Mouse (Mus musculus): ENCODE measurements at regions not wholly inside any gene's neighbourhood (a gene's known extent, or its start where the extent isn't known, plus 50 kb on each side); places are given as distances from the start of the nearest gene placed in this dataset.

DNA sequence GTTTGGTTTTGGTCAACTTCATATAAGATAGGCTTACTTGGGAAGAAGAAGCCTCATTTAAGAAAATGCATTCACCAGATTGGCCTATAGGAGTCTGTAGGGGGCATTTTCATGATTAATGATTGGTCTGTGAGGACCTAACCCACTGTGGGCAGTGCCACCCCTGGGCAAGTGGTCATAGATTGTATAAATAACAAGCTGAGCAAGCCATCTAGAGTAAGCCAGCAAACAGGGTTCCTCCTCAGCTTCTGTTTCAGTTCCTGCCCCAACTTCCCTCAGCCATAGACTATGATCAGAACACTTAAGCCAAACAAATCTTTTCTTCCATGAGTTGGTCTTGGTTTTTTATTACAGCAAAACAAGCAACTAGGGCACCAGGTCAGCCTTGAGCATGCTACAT lies 220.2 kb upstream of the Marcks start:
- H3K27me3 ChIP-seq (ENCODE audit: low read depth, poor library complexity, severe bottlenecking): no peaks in the 10 kb centered on the region
- peaks cover 15% of the 10 kb centered on the region for H3K4me1 ChIP-seq
- H3K4me3 ChIP-seq: no peak overlapping the region
- DNase-seq (ENCODE audit: low spot score): no peak
- no peaks in the 10 kb centered on the region for H3K9me3 ChIP-seq (replicated peaks)
- H3K36me3 ChIP-seq: no peaks in the 10 kb centered on the region
- H3K27ac ChIP-seq (replicated peaks): no peak overlapping the region; the same call in 1 of the 2 replicates

DNA sequence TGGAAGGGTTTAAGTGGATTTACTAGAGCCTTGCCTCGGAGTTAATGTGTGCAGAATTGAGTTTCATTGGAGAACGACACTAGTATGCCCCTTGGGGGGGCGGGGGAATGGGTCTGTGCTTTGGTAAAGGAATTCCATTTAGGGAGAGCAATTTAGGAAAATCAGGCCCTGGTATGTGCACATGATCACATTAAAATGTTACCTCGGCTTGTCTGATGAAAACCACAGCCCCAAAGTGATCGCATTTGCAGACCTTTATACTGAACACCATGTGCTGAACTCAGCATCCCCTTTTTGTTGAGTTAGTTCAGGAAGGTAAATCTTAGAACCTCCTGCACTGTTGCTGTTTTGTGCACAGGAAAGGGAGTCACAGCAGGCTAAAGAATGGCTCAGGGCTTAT lies 219.6 kb upstream of the Marcks start:
- 77% methylated on average over 5 of the region's 5 CpGs for WGBS
- Histone ChIP-seq H3K27me3 (ENCODE audit: low read depth, poor library complexity, severe bottlenecking) (no peaks in the 10 kb centered on the region), H3K9me3 (replicated peaks) (no peaks in the 10 kb centered on the region), H3K4me3 (no peak overlapping the region), H3K27ac (replicated peaks) (no peak overlapping the region; the same call in 1 of the 2 replicates), H3K4me1 (peaks cover 15% of the 10 kb centered on the region), H3K36me3 (no peaks in the 10 kb centered on the region)
- no peak for DNase-seq (ENCODE audit: low spot score)

DNA sequence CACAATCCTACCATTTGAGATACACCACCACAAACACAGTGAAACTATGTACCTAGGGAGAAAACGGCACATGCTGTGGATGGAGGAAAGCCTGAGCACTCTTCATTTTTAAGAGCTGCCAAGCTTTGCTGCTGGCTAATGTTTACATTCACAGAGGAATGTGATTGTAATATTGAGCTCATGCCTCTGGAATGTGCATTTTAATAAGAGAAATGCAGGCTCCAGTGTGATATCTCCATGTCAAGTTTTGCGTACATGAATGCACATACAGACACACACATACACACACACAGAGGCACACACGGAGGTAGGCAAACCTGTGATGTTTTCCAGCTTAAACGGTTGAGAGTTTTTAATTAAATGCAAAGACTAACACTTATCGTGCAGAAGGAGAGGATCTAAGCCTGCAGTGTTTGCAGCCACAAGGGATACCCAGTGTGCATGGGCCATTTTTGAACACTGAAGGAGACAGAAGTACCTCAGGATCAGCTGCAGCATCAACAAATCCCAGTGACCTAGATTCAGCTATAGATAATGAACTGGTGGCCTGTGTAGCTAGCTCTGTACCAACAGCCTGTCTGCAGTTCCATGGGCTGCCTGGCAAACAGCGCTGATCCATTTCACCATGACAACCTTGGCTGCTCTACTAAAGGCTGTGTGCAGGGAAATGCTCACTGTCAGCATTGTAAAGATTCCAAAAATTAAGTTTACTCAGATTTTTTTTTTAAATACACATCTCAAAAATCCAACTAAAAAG lies 218.8 kb upstream of the Marcks start:
- Histone ChIP-seq H3K27ac (replicated peaks) (peak overlapping the region; percentile 57; the same call in 1 of the 2 replicates), H3K4me1 (peaks cover 15% of the 10 kb centered on the region), H3K4me3 (no peak overlapping the region), H3K9me3 (replicated peaks) (no peaks in the 10 kb centered on the region), H3K27me3 (ENCODE audit: low read depth, poor library complexity, severe bottlenecking) (no peaks in the 10 kb centered on the region), H3K36me3 (no peaks in the 10 kb centered on the region)
- WGBS: 76% methylated on average over 6 of the region's 6 CpGs
- DNase-seq (ENCODE audit: low spot score): no peak

DNA sequence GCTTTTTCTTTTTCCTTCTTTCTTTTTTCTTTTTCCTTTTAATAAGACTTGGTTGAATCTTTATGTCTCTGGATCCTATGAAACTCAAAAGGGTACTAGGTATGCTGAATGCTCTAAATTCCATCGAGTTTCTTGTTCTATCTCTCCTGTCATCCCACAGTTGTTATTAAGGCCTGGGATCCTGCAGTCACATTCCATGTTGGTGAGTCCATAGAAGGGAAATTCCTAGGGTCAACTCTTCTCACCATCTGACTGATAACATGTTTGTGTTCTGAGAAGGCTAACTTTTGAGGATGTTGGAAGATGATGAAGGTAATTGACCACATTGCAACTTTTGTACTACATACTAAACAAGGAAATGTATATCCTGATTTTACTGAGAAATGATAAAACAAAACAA lies 210.5 kb upstream of the Marcks start:
- Histone ChIP-seq H3K36me3 (no peaks in the 10 kb centered on the region), H3K4me1 (peaks cover 11% of the 10 kb centered on the region), H3K27me3 (ENCODE audit: low read depth, poor library complexity, severe bottlenecking) (no peaks in the 10 kb centered on the region), H3K27ac (replicated peaks) (no peak overlapping the region), H3K4me3 (no peak overlapping the region), H3K9me3 (replicated peaks) (no peaks in the 10 kb centered on the region)
- 97% methylated on average over 1 of the region's 1 CpGs for whole genome bisulfite sequencing
- no peak for DNase-seq (ENCODE audit: low spot score)

DNA sequence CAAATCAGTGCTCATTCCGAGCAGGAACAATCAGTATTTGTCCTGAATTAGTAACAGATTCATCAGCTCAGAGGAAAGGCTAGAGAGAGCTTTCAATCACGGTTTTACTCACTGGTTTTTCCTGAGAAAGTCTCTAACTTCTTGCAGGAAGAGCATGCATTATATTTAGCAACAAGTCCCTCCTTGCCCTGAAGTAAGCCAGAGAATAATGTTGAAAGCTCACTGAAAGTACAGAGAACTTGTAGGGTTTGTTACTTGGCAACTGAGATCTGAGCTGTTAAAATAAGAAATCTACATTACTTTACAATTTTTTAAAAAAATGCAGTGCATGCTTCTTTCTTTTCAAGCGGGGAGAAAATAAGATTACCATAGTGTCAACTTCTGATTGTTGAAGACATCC lies 209.7 kb upstream of the Marcks start:
- H3K4me3 ChIP-seq: no peak overlapping the region
- H3K27me3 ChIP-seq (ENCODE audit: low read depth, poor library complexity, severe bottlenecking): no peaks in the 10 kb centered on the region
- no peaks in the 10 kb centered on the region for H3K9me3 ChIP-seq (replicated peaks)
- DNase-seq (ENCODE audit: low spot score): no peak
- 49% methylated on average over 3 of the region's 3 CpGs for WGBS
- no peaks in the 10 kb centered on the region for H3K36me3 ChIP-seq
- peak overlapping the region; percentile 61; the same call in 1 of the 2 replicates for H3K27ac ChIP-seq (replicated peaks)
- peaks cover 11% of the 10 kb centered on the region for H3K4me1 ChIP-seq

DNA sequence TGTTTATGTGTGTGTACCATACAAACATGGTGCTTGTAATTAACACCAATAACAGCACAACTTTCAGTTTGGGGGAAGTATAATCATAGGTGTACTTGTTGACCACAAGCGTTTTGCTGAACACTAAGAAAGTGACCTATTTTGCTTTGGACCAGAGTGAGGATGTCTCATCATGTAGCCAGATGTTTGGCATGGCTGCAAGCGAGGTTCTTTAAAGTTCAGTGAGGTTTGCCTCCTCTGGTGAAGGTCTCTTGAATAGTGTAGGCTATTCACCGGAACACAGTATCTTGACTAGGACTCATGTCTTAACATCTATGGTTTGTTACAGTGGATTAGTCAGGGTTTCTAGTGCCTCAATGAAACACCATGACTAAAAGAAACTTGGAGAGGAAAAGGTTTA lies 208.9 kb upstream of the Marcks start:
- DNase-seq (ENCODE audit: low spot score): no peak
- 0 out of 2 replicates have a peak overlapping the region, but pooled peaks have one; percentile 61 for H3K27ac ChIP-seq (replicated peaks)
- H3K4me1 ChIP-seq: peaks cover 11% of the 10 kb centered on the region
- H3K36me3 ChIP-seq: no peaks in the 10 kb centered on the region
- no peaks in the 10 kb centered on the region for H3K27me3 ChIP-seq (ENCODE audit: low read depth, poor library complexity, severe bottlenecking)
- no peak overlapping the region for H3K4me3 ChIP-seq
- WGBS: 90% methylated on average over 3 of the region's 3 CpGs
- no peaks in the 10 kb centered on the region for H3K9me3 ChIP-seq (replicated peaks)

DNA sequence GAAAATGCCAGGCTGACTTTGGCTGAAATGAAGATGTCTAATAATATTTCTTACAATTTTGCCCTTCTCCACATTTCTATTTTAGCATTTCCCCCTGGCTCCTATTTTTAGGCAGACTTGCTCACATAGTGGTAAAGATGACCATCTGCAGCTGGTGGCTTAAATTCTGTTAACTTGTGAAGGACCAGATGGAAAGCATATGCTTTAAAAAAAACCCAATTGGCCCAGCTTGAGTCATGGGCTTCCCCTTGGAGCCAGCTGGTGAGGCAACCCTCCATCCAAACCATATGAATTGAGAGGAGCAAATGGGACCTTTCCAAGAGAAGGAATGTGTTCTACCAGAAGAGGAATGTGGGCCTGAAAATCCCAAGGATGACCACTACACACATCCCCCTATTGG lies 204.0 kb upstream of the Marcks start:
- no peaks in the 10 kb centered on the region for H3K36me3 ChIP-seq
- H3K4me3 ChIP-seq: no peak overlapping the region
- H3K9me3 ChIP-seq (replicated peaks): no peaks in the 10 kb centered on the region
- no peak overlapping the region for H3K27ac ChIP-seq (replicated peaks)
- H3K4me1 ChIP-seq: no peaks in the 10 kb centered on the region
- no peaks in the 10 kb centered on the region for H3K27me3 ChIP-seq (ENCODE audit: low read depth, poor library complexity, severe bottlenecking)
- DNase-seq (ENCODE audit: low spot score): no peak

DNA sequence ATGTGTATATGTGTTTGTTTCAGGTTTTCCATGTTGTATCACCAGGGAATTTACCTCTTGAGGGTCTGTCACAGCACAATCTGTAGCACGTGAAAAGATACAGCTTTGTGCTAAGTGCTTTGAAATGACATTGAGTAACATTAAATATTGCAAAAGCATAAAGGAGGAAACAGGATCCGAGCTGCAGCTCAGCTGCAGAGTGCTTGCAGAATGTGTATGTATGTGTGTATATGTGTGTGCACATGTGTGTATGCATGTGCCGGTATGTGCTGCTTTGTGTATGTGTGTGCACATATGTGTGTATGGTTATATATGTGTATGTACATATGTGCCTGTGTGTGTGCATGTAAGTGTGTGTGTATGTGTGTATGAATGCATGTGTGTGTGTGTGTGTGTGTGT lies 200.9 kb upstream of the Marcks start:
- H3K36me3 ChIP-seq: no peaks in the 10 kb centered on the region
- H3K27me3 ChIP-seq (ENCODE audit: low read depth, poor library complexity, severe bottlenecking): no peaks in the 10 kb centered on the region
- WGBS: 89% methylated on average over 3 of the region's 3 CpGs
- no peak for DNase-seq (ENCODE audit: low spot score)
- no peaks in the 10 kb centered on the region for H3K9me3 ChIP-seq (replicated peaks)
- H3K4me3 ChIP-seq: no peak overlapping the region
- no peak overlapping the region for H3K27ac ChIP-seq (replicated peaks)
- no peaks in the 10 kb centered on the region for H3K4me1 ChIP-seq

DNA sequence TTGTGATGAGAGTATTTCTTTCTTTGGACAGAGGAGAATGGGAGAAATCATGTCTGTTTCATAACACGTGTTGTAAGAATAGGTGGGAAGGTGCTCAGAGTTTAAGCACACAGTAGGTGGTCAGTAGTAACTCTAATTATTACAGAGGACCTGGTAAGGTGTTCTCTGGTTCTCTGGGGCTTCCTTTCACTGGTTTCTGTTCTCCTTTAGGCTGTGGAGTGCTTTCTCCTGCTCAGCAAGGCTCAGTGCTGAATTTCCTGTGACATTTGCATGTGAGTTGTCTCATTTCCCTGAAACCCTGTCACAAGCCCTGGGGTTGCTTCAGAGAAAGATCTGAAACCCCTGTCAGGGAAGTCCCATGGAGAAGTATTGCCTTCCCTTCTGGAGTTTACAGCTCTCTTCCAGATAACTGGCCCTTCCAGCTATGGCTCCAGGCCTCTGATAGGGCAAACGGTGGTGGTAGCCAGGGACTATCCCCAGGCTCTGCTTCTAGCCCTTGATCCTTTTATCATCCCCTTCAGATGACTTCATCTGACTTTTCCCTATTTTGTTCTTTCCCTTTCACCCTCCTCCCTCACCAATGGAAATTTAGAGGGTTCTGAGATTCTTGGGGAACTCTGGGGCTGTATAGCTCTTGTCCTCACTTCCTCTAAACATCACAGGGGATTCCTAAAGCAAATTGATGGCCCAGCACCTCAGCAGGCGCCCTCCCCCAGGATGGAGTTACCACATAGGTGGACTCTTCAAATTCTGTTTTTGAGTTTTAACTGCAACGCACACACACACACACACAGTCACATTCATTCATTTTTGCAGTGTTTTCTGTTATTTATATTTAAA lies 199.6 kb upstream of the Marcks start:
- Histone ChIP-seq H3K9me3 (replicated peaks) (no peaks in the 10 kb centered on the region), H3K27me3 (ENCODE audit: low read depth, poor library complexity, severe bottlenecking) (no peaks in the 10 kb centered on the region), H3K4me1 (no peaks in the 10 kb centered on the region), H3K4me3 (no peak overlapping the region), H3K27ac (replicated peaks) (no peak overlapping the region), H3K36me3 (no peaks in the 10 kb centered on the region)
- WGBS: 68% methylated on average over 4 of the region's 4 CpGs
- no peak for DNase-seq (ENCODE audit: low spot score)

DNA sequence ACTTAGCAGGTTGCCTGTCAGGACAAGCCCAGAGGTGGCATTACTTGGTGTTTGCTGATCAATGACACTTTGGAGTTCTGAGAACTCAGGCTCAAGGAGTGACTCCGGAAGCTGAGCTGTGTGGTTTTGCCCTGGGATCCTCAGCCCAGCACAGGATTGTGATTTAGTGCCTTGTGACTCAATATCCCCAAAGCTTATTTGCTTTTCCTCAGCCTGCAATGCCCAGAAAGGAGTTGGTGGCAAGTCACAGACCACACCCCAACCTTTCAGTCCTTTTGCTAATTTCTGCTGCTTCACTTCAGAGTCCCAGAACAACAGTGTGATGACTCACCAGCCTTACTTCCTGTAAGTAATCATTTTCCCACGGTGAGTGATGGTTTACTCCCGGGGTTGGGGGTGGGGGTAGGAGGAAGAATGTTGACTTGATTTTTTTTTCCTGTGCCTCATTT lies 198.5 kb upstream of the Marcks start:
- Histone ChIP-seq H3K4me1 (no peaks in the 10 kb centered on the region), H3K36me3 (no peaks in the 10 kb centered on the region), H3K4me3 (no peak overlapping the region), H3K27me3 (ENCODE audit: low read depth, poor library complexity, severe bottlenecking) (no peaks in the 10 kb centered on the region), H3K27ac (replicated peaks) (no peak overlapping the region), H3K9me3 (replicated peaks) (no peaks in the 10 kb centered on the region)
- no peak for DNase-seq (ENCODE audit: low spot score)
- 67% methylated on average over 3 of the region's 3 CpGs for WGBS

DNA sequence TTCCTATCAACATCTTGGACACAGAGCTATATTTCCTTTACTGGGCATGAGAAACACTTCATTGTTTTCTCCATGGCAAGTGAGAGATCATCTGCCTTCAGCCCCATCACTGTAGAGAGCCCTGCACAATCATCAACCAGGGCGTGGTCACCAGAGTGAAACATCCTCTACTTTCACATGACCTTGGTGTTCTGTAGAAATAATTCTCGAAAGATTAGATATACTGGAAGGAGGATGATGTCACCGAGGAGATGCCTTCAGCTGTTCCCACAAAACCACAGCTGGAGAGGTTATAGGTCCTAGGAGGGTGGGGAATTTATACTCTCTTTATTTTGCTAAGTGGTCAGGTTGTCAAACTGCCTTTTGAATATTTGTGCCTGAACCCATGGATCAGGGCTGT lies 196.4 kb upstream of the Marcks start:
- WGBS: 92% methylated on average over 3 of the region's 3 CpGs
- Histone ChIP-seq H3K4me1 (no peaks in the 10 kb centered on the region), H3K36me3 (no peaks in the 10 kb centered on the region), H3K27me3 (ENCODE audit: low read depth, poor library complexity, severe bottlenecking) (no peaks in the 10 kb centered on the region), H3K27ac (replicated peaks) (no peak overlapping the region), H3K4me3 (no peak overlapping the region), H3K9me3 (replicated peaks) (no peaks in the 10 kb centered on the region)
- DNase-seq (ENCODE audit: low spot score): no peak

DNA sequence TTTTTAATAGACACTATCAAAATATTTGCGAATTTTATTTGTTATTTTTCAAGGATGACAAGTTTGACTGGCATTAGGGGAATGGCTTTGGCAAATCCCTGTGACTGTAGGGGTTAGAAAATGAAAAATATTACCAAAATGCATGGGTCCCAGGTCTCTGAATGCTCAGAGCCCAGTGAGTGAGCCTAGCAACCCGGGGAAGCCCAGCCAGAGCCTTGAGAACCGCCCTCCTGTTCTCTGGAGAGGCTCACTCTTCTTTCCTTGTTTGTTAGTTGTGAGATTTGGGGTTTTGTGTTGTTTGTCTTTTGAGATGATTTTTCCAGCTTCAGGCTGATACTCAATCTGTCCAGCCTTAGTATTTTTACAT lies 187.4 kb upstream of the Marcks start:
- H3K9me3 ChIP-seq (replicated peaks): no peaks in the 10 kb centered on the region
- H3K27me3 ChIP-seq (ENCODE audit: low read depth, poor library complexity, severe bottlenecking): no peaks in the 10 kb centered on the region
- no peak overlapping the region for H3K27ac ChIP-seq (replicated peaks)
- H3K36me3 ChIP-seq: no peaks in the 10 kb centered on the region
- WGBS: 73% methylated on average over 3 of the region's 3 CpGs
- no peak overlapping the region for H3K4me3 ChIP-seq
- H3K4me1 ChIP-seq: peaks cover 5% of the 10 kb centered on the region
- no peak for DNase-seq (ENCODE audit: low spot score)

DNA sequence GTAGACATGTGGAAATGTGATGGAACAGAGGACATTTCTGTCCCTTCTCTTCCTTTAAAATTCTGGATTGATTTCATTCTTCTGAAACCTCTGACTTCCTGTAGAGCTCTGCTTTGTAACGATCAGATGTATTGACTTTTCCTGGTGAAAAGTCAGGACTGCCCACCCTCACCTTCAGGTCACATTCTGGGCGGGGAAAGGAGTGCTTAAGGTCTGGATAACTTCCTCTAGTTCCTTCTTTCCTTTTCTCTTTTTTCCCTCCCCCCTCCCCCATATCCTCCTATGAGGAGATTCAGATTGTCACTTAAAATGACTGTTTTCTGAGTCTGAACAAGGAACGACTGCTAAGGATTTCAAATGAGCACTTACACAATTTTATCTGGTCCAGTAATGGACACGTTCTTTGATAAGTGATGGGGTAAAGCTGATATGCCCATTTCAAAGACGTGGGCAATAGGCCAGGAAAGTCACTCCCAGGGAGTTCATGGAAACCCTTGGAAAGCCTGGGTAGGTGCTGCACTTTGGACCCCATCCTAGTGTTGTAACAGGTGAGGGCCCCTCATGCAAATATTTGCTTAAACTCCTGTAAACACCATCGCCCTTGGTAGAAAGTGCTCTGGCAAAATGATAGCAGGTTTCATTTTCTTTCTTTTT lies 186.9 kb upstream of the Marcks start:
- H3K4me3 ChIP-seq: no peak overlapping the region
- no peak overlapping the region for H3K27ac ChIP-seq (replicated peaks)
- 77% methylated on average over 6 of the region's 6 CpGs for WGBS
- no peaks in the 10 kb centered on the region for H3K9me3 ChIP-seq (replicated peaks)
- no peak for DNase-seq (ENCODE audit: low spot score)
- peaks cover 5% of the 10 kb centered on the region for H3K4me1 ChIP-seq
- no peaks in the 10 kb centered on the region for H3K27me3 ChIP-seq (ENCODE audit: low read depth, poor library complexity, severe bottlenecking)
- no peaks in the 10 kb centered on the region for H3K36me3 ChIP-seq
